Mouse (Mus musculus) stomach, embryonic 14.5 days (tissue): ENCODE results near the gene Camkv. TPM values are rescaled to one million over a fixed set of nuclear protein-coding genes. Genes with fewer than 3 reads are reported as not detected.

Experiments used
- ATAC-seq: fragments of 200-750 bp; cut with Nextera tagmentation; 2 replicates; pipeline ENCODE4 v1.8.0; 2017; ENCODE audit warnings: low read depth, moderate TSS enrichment; ENCODE audit not compliant: insufficient number of reproducible peaks, insufficient read depth, low FRiP score
- H3K27ac ChIP-seq: fragments of 300-500 bp; sonication (generic); 2 replicates; pipeline ENCODE4 v1.5.1; 2014; ENCODE audit warnings: mild to moderate bottlenecking, low read length, moderate library complexity, mixed read lengths
- H3K27me3 ChIP-seq: fragments of 300-500 bp; sonication (generic); 2 replicates; pipeline ENCODE4 v1.6.1; 2014; ENCODE audit warnings: low read length, control low read depth, mixed read lengths; ENCODE audit not compliant: control insufficient read depth, insufficient read depth
- H3K36me3 ChIP-seq: fragments of 300-500 bp; sonication (generic); 2 replicates; pipeline ENCODE4 v1.6.1; 2014; ENCODE audit warnings: mild to moderate bottlenecking, control low read depth, low read length, moderate library complexity, mixed read lengths; ENCODE audit not compliant: control insufficient read depth, insufficient read depth
- H3K4me1 ChIP-seq: fragments of 300-500 bp; sonication (generic); 2 replicates; pipeline ENCODE4 v1.6.1; 2014; ENCODE audit warnings: low read length, control low read depth, mixed read lengths; ENCODE audit not compliant: control insufficient read depth, insufficient read depth
- H3K4me2 ChIP-seq: fragments of 300-500 bp; sonication (generic); replicated peaks from 2 replicates; pipeline ENCODE4 v1.6.1; 2014; ENCODE audit warnings: low read depth, low read length, control low read depth
- H3K4me3 ChIP-seq: fragments of 300-500 bp; sonication (generic); 2 replicates; pipeline ENCODE4 v1.5.1; 2014; ENCODE audit warnings: low read depth, low read length, control low read depth
- H3K9ac ChIP-seq: fragments of 300-500 bp; sonication (generic); replicated peaks from 2 replicates; pipeline ENCODE4 v1.6.1; 2014; ENCODE audit warnings: low read depth, mild to moderate bottlenecking, control low read depth, low read length, moderate library complexity, mixed read lengths
- H3K9me3 ChIP-seq: fragments of 300-500 bp; sonication (generic); 2 replicates; pipeline ENCODE4 v1.6.1; 2016; ENCODE audit warnings: low read depth, low read length, control low read depth; ENCODE audit not compliant: control insufficient read depth
- WGBS: fragments of 180-500 bp; shearing (Covaris S2); extraction: QIAGEN DNeasy Blood & Tissue Kit; methylation state at CpG from one replicate; pipeline ENCODE4 v1.1.7; 2014; 5-methylcytosine and 5-hydroxymethylcytosine counted together
- polyA plus RNA-seq: library from polyadenylated mRNA; unstranded; fragments of >200 nt; fragmentation: Nextera tagmentation; extraction: Ambion mirVana; gene quantifications from 2 replicates; pipeline ENCODE4 v1.2.1, GENCODE M21; 2014

The Camkv gene
- polyA plus RNA-seq, 1 experiment from 2014 or later: 1.6 TPM

DNA sequence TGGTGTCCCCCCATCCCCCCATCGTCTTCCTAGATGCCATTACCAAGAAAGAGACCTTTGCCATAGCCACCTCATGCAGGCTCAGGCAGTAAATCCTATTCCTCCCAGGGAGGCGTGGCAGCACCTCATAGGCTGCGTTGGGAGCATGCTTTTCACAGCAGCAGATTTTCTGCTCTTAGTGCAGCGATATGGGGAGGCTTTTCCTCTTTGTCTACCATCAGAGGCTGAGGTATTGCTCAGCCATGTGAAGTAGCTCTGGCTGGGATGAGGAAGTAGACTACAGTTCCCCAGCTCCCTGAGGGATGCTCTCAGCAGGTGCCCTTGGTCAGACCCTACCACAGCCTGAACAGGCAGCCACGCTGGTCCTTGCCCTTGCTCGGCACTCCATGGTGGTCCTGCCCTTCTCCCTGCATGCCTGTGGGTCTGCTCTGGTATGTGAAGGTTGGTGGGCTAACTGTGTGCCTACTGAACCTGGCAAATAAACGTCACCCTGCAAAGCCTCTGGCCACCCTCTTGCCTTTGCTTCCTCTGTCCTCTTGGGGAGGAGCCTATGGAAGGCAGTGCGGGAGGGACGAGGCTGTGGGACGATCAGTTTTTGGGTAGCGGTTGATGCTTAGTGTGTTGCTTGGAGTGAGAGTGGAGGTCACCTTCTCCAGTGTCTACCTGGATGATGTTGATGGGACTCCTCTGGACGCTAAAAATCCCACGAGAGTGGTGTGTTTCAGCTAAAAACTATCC is 13.9 kb downstream of the Camkv start:
- Histone ChIP-seq H3K4me1 (0 out of 2 replicates have a peak, but pooled peaks cover 6% of the 10 kb centered on the region), H3K27me3 (no peaks in the 10 kb centered on the region), H3K4me2 (no peak overlapping the region), H3K9ac (no peak overlapping the region), H3K36me3 (no peaks in the 10 kb centered on the region), H3K27ac (no peak overlapping the region), H3K4me3 (no peak overlapping the region), H3K9me3 (no peaks in the 10 kb centered on the region)
- WGBS: 82% methylated on average over 13 of the region's 13 CpGs
- no peak for ATAC-seq

DNA sequence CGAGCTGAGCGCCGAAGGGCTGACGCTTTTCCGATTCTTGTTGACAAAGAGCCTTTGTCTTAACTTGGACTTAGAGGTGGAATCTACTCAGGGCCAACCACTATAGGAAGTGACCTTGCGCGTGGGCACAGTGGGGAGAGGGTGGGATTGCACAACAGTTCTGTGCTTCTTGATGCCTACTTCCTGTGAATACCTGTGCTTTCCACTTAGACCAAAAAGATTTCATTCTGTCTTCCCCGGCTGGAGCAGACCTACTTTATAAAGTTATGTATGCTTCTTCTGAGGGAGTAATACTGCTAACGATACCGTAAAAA is 14.4 kb downstream of the Camkv start, which contains the start of gene Traip:
TSS of gene Traip (plus strand) at position 215 of the 314 bp plus-strand sequence.
- no peaks in the 10 kb centered on the region for H3K27me3 ChIP-seq
- no peaks in the 10 kb centered on the region for H3K9me3 ChIP-seq
- H3K4me3 ChIP-seq: peak within 1 kb of the TSS; percentile 72
- WGBS: 92% methylated on average over 10 of the region's 10 CpGs
- peak within 1 kb of the TSS; percentile 57; the same call in 1 of the 2 replicates for H3K27ac ChIP-seq
- peak within 1 kb of the TSS; percentile 45 for H3K9ac ChIP-seq
- H3K36me3 ChIP-seq: no peaks in the 10 kb centered on the region
- H3K4me1 ChIP-seq: 0 out of 2 replicates have a peak, but pooled peaks cover 6% of the 10 kb centered on the region
- peak within 1 kb of the TSS; percentile 61 for H3K4me2 ChIP-seq
- ATAC-seq: no peak

DNA sequence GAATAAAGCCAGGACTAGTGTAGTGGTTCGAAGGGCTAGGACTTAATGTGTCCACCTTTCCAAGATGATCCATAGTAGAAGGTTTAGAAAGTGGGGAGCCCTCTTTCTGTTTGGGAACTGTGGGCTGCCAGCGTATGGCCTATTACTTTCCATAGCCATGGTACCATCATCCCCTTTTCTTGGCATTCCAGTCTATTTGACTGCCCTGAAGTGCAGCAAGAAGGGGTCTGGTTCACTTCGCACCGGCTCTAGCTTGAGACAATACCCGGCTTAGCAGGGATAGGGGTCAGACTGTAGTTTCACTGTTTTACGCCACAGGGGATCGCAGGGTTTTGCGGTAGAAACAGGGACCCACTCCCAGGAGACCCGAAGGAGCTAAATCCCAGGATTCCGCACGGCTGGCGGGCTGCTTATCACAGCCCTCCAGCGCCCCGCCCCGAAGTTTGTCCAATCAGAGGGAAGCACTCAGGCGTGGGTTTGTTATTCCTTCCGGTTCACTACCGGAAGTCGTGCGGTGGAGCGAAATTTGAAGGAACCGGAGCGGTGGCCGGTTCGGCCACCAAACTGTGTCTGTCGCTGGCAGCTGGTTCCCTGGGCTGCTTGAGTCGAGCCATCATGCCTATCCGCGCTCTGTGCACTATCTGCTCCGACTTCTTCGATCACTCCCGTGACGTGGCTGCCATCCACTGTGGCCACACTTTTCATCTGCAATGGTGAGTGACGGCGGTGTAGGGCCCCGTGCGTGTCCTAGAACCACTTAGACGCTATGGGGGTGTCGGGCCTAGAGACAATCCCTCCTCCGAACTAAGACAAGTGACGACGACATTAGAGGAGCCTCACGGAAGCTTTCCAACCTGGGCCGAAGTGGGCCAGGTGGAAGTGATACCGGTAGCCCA is 15.2 kb downstream of the Camkv start:
- H3K27me3 ChIP-seq: no peaks in the 10 kb centered on the region
- peak overlapping the region; percentile 61 for H3K4me2 ChIP-seq
- peak overlapping the region; percentile 45 for H3K9ac ChIP-seq
- H3K4me1 ChIP-seq: 0 out of 2 replicates have a peak, but pooled peaks cover 6% of the 10 kb centered on the region
- WGBS: 18% methylated on average over 45 of the region's 45 CpGs
- no peaks in the 10 kb centered on the region for H3K9me3 ChIP-seq
- ATAC-seq: peak; percentile 95
- H3K36me3 ChIP-seq: no peaks in the 10 kb centered on the region
- H3K27ac ChIP-seq: peak overlapping the region; percentile 57; the same call in 1 of the 2 replicates
- peak overlapping the region; percentile 72 for H3K4me3 ChIP-seq

DNA sequence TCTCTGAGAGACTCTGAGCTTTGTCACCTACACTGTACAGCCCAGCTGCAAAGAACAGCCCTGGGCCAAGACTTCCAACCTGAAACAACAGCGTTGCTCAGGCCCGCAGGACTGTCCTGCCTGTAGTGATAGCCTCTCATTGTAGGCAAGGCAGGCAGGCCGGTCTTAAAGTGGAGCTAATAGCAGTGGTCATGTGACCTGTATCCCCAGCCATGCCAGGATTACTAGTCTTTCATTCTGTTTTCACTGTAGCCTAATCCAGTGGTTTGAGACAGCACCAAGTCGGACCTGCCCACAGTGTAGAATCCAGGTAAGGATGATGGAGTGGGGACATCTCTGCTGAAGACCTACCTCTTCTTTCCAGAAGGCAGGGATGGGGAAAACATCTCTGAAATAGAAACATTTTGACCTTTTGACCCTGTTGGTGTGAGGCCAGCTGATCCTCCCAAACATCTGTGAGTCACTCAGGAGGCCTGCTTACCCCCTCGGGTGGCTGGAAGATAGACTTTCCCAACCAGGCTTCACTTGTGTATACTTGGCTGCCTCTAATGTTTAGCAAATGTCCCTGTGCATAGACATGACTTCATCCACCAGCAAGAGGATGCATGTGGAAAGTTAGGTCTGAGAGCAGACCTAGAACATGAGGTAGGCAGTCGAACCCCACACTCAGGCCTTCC is 20.3 kb downstream of the Camkv start:
- H3K9me3 ChIP-seq: no peaks in the 10 kb centered on the region
- ATAC-seq: no peak
- no peak overlapping the region for H3K4me2 ChIP-seq
- H3K4me1 ChIP-seq: 0 out of 2 replicates have a peak, but pooled peaks cover 6% of the 10 kb centered on the region
- H3K27me3 ChIP-seq: no peaks in the 10 kb centered on the region
- H3K4me3 ChIP-seq: no peak overlapping the region
- H3K36me3 ChIP-seq: 0 out of 2 replicates have a peak, but pooled peaks cover 13% of the 10 kb centered on the region
- H3K27ac ChIP-seq: no peak overlapping the region
- H3K9ac ChIP-seq: no peak overlapping the region
- WGBS: 80% methylated on average over 6 of the region's 6 CpGs

GRCm38 (mm10) chr9:107957141-107957540 is 21.7 kb downstream of the Camkv start:
- ATAC-seq: no peak
- H3K9ac ChIP-seq: no peak overlapping the region
- WGBS: 74% methylated on average over 6 of the region's 6 CpGs
- no peak overlapping the region for H3K4me3 ChIP-seq
- no peaks in the 10 kb centered on the region for H3K9me3 ChIP-seq
- H3K4me1 ChIP-seq: no peaks in the 10 kb centered on the region
- no peak overlapping the region for H3K27ac ChIP-seq
- peaks cover 21% of the 10 kb centered on the region; the same call in 1 of the 2 replicates for H3K36me3 ChIP-seq
- H3K4me2 ChIP-seq: no peak overlapping the region
- H3K27me3 ChIP-seq: no peaks in the 10 kb centered on the region

GRCm38 (mm10) chr9:107959896-107960295 is 24.4 kb downstream of the Camkv start:
- H3K4me2 ChIP-seq: no peak overlapping the region
- H3K27ac ChIP-seq: no peak overlapping the region
- H3K4me3 ChIP-seq: no peak overlapping the region
- 44% methylated on average over 6 of the region's 6 CpGs for WGBS
- H3K36me3 ChIP-seq: peaks cover 27% of the 10 kb centered on the region; the same call in 1 of the 2 replicates
- ATAC-seq: no peak
- H3K4me1 ChIP-seq: no peaks in the 10 kb centered on the region
- H3K27me3 ChIP-seq: no peaks in the 10 kb centered on the region
- H3K9ac ChIP-seq: no peak overlapping the region
- H3K9me3 ChIP-seq: no peaks in the 10 kb centered on the region

DNA sequence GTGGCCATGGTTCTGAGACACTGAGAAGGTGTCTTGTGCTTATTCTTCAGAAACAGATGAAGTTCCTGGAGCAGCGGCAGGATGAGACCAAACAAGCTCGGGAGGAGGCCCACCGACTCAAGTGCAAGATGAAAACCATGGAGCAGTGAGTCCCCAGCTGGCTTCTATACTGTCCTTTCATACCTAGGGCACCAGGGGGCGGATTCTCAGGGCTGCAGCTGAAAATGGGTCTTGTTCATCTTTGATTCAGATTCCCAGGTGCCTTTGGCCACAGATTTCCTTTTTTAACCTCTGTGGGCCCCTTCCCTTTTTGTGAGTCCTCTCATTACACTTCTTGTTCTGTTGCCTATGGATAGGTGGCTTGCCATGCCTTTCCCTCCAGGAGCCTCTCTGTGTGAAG is 25.5 kb downstream of the Camkv start:
- Histone ChIP-seq H3K4me1 (no peaks in the 10 kb centered on the region), H3K27ac (no peak overlapping the region), H3K36me3 (peaks cover 27% of the 10 kb centered on the region; the same call in 1 of the 2 replicates), H3K4me3 (no peak overlapping the region), H3K27me3 (no peaks in the 10 kb centered on the region), H3K4me2 (no peak overlapping the region), H3K9me3 (no peaks in the 10 kb centered on the region), H3K9ac (no peak overlapping the region)
- ATAC-seq: no peak
- 76% methylated on average over 4 of the region's 4 CpGs for WGBS

DNA sequence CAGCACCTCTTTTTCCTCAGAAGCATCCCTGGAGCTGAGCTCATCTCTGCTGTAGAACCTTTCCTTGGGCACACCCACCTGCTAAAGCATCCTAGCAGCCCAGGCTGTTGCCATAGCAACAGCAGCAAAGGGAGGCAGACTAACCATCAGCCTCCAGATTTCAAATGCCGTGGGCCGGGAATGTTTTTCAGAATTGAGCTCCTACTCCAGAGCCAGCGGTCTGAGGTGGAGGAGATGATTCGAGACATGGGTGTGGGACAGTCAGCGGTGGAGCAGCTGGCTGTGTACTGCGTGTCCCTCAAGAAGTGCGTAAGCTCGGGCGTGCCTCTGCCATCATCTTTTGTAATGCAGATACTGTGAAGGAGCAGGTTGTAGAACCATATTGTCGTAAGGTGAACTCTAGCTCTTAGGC is 25.9 kb downstream of the Camkv start:
- Histone ChIP-seq H3K27me3 (no peaks in the 10 kb centered on the region), H3K9ac (no peak overlapping the region), H3K27ac (peak overlapping the region; percentile 15; the same call in 1 of the 2 replicates), H3K9me3 (no peaks in the 10 kb centered on the region), H3K4me2 (no peak overlapping the region), H3K4me3 (no peak overlapping the region), H3K4me1 (no peaks in the 10 kb centered on the region), H3K36me3 (peaks cover 27% of the 10 kb centered on the region; the same call in 1 of the 2 replicates)
- 87% methylated on average over 10 of the region's 10 CpGs for WGBS
- ATAC-seq: no peak
